ENCODE assay signal across 29 mouse cellular contexts in genomic region chr13:49193650-49194049, GRCm38 (mm10). TPM values are rescaled to one million over a fixed set of nuclear protein-coding genes. Genes with fewer than 3 reads are reported as not detected.
"Had no signal": no experiment of that assay in that cellular context is flagged by ENCODE, and none has a peak within 500 bp of the region (broad histone marks: within the 10 kb centered on the region; RNA-seq: fewer than 3 reads in every experiment).

No protein-coding gene starts in this region.

- H3K9ac ChIP-seq: embryonic facial prominence, embryonic 12.5 days; embryonic facial prominence, embryonic 13.5 days; embryonic facial prominence, embryonic 15.5 days; forebrain, embryonic 12.5 days; forebrain, embryonic 13.5 days; forebrain, embryonic 15.5 days; forebrain, postnatal 0 days had no signal

- DNase-seq: cerebellum, adult 8-10 months; cerebellum, adult 9-10 months; cerebellum, adult 9-11 months; cerebellum, postnatal 10 days; cerebellum, postnatal 14 days; cerebellum, postnatal 25 days; cerebellum, postnatal 36 days; embryo, embryonic 11 days; forebrain, postnatal 0 days; gastrocnemius, adult 2 months; gastrocnemius, postnatal 10 days; gastrocnemius, postnatal 14 days; gastrocnemius, postnatal 25 days; gastrocnemius, postnatal 36 days; heart, adult 18-20 months; heart, adult 2 months had no signal

- H3K27ac ChIP-seq: embryonic facial prominence, embryonic 10.5 days; embryonic facial prominence, embryonic 12.5 days; embryonic facial prominence, embryonic 13.5 days; embryonic facial prominence, embryonic 15.5 days; forebrain, embryonic 10.5 days; forebrain, embryonic 12.5 days; forebrain, embryonic 13.5 days; forebrain, embryonic 15.5 days; gastrocnemius, adult 2 months; heart, adult 2 months had no signal

- H3K36me3 ChIP-seq: forebrain, embryonic 12.5 days; forebrain, embryonic 15.5 days had no signal

- H3K9me3 ChIP-seq: embryonic facial prominence, embryonic 10.5 days; embryonic facial prominence, embryonic 12.5 days; embryonic facial prominence, embryonic 13.5 days; embryonic facial prominence, embryonic 15.5 days; forebrain, embryonic 10.5 days; forebrain, embryonic 12.5 days; forebrain, embryonic 13.5 days; forebrain, embryonic 15.5 days had no signal

- ATAC-seq: forebrain, embryonic 13.5 days; forebrain, embryonic 14.5 days; forebrain, embryonic 15.5 days; forebrain, embryonic 16.5 days; forebrain, postnatal 0 days had no signal

- H3K27me3 ChIP-seq: embryonic facial prominence, embryonic 12.5 days; embryonic facial prominence, embryonic 13.5 days; embryonic facial prominence, embryonic 15.5 days; forebrain, embryonic 15.5 days had no signal

- H3K4me3 ChIP-seq: embryonic facial prominence, embryonic 10.5 days; embryonic facial prominence, embryonic 12.5 days; embryonic facial prominence, embryonic 13.5 days; embryonic facial prominence, embryonic 15.5 days; erythroblast, embryonic 14.5 days; forebrain, embryonic 10.5 days; forebrain, embryonic 12.5 days; forebrain, embryonic 13.5 days; forebrain, embryonic 15.5 days; gastrocnemius, adult 2 months; heart, adult 2 months had no signal

- H3K4me2 ChIP-seq: embryonic facial prominence, embryonic 12.5 days; embryonic facial prominence, embryonic 13.5 days; embryonic facial prominence, embryonic 15.5 days; forebrain, embryonic 12.5 days; forebrain, embryonic 13.5 days; forebrain, embryonic 15.5 days had no signal

RNA-seq across cellular contexts. Expression of gene Wnk2, which starts 45.8 kb away (rescaled TPM):
- total RNA-seq: common myeloid progenitor, adult 5-6 weeks; granulocyte monocyte progenitor cell, adult 5-6 weeks had no signal
- polyA plus RNA-seq: erythroblast, embryonic 14.5 days had no signal
